Mouse (Mus musculus) limb, embryonic 11.5 days (tissue): Measurements from ENCODE around the gene Kcnk1. TPM values are rescaled to one million over a fixed set of nuclear protein-coding genes. Genes with fewer than 3 reads are reported as not detected.

Source experiments
- ATAC-seq: fragments of 200-750 bp; cut with Nextera tagmentation; 2 replicates; pipeline ENCODE4 v1.8.0; 2017; ENCODE audit warnings: low read depth; ENCODE audit not compliant: insufficient number of reproducible peaks, low FRiP score, low TSS enrichment
- DNase-seq: peaks from one replicate; pipeline ENCODE4 v3.0.0-alpha.2; 2015; ENCODE audit warnings: low spot score
- H3K27ac ChIP-seq: fragments of 300-500 bp; sonication (generic); replicated peaks from 2 replicates; pipeline ENCODE4 v1.5.1; 2014; ENCODE audit warnings: low read depth, mild to moderate bottlenecking, low read length
- H3K27me3 ChIP-seq: fragments of 300-500 bp; sonication (generic); 2 replicates; pipeline ENCODE4 v1.6.1; 2014; ENCODE audit warnings: mild to moderate bottlenecking, low read length, mixed read lengths; ENCODE audit not compliant: control insufficient read depth, insufficient read depth
- H3K36me3 ChIP-seq: fragments of 300-500 bp; sonication (generic); 2 replicates; pipeline ENCODE4 v1.6.1; 2014; ENCODE audit warnings: mild to moderate bottlenecking, low read length, moderate library complexity, mixed read lengths; ENCODE audit not compliant: control insufficient read depth, insufficient read depth
- H3K4me1 ChIP-seq: fragments of 300-500 bp; sonication (generic); 2 replicates; pipeline ENCODE4 v1.6.1; 2014; ENCODE audit warnings: low read length, mixed read lengths; ENCODE audit not compliant: control insufficient read depth, insufficient read depth
- H3K4me2 ChIP-seq: fragments of 300-500 bp; sonication (generic); 2 replicates; pipeline ENCODE4 v1.6.1; 2014; ENCODE audit warnings: low read depth, mild to moderate bottlenecking, moderate library complexity; ENCODE audit not compliant: severe bottlenecking
- H3K4me3 ChIP-seq: fragments of 300-500 bp; sonication (generic); 2 replicates; pipeline ENCODE4 v1.5.1; 2014; ENCODE audit warnings: low read depth, low read length
- H3K9ac ChIP-seq: fragments of 300-500 bp; sonication (generic); 2 replicates; pipeline ENCODE4 v1.6.1; 2014; ENCODE audit warnings: mild to moderate bottlenecking, low read length
- H3K9me3 ChIP-seq: fragments of 300-500 bp; sonication (generic); 2 replicates; pipeline ENCODE4 v1.6.1; 2016; ENCODE audit warnings: low read length; ENCODE audit not compliant: control insufficient read depth
- WGBS: fragments of 180-500 bp; shearing (Covaris S2); extraction: QIAGEN DNeasy Blood & Tissue Kit; methylation state at CpG from one replicate; pipeline ENCODE4 v1.1.7; 2014; 5-methylcytosine and 5-hydroxymethylcytosine counted together
- polyA plus RNA-seq: library from polyadenylated mRNA; unstranded; fragments of >200 nt; fragmentation: Nextera tagmentation; extraction: Ambion mirVana; gene quantifications from 2 replicates; pipeline ENCODE4 v1.2.1, GENCODE M21; 2014

The Kcnk1 gene
- polyA plus RNA-seq, 1 experiment from 2014 or later = 12.0 TPM

GRCm38 (mm10) chr8:126021932-126022331, 27.0 kb downstream of the Kcnk1 start:
- no peak overlapping the region for H3K4me2 ChIP-seq
- no peaks in the 10 kb centered on the region for H3K9me3 ChIP-seq
- no peaks in the 10 kb centered on the region for H3K27me3 ChIP-seq
- no peak overlapping the region for H3K9ac ChIP-seq
- no peaks in the 10 kb centered on the region for H3K36me3 ChIP-seq
- no peak for DNase-seq
- ATAC-seq = no peak
- WGBS = 88% methylated on average over 8 of the region's 8 CpGs
- no peak overlapping the region for H3K4me3 ChIP-seq
- H3K4me1 ChIP-seq = no peaks in the 10 kb centered on the region
- no peak overlapping the region for H3K27ac ChIP-seq

GRCm38 (mm10) chr8:126023706-126024305, 28.8 kb downstream of the Kcnk1 start:
- Histone ChIP-seq H3K4me1 (no peaks in the 10 kb centered on the region), H3K9ac (no peak overlapping the region), H3K9me3 (no peaks in the 10 kb centered on the region), H3K4me2 (no peak overlapping the region), H3K36me3 (no peaks in the 10 kb centered on the region), H3K4me3 (no peak overlapping the region), H3K27me3 (no peaks in the 10 kb centered on the region), H3K27ac (no peak overlapping the region)
- ATAC-seq (no peak), DNase-seq (no peak)
- WGBS = 78% methylated on average over 3 of the region's 3 CpGs

- Histone ChIP-seq H3K4me3 (no peak overlapping the region), H3K9me3 (no peaks in the 10 kb centered on the region), H3K4me2 (no peak overlapping the region), H3K36me3 (no peaks in the 10 kb centered on the region), H3K27me3 (no peaks in the 10 kb centered on the region), H3K4me1 (no peaks in the 10 kb centered on the region), H3K27ac (no peak overlapping the region), H3K9ac (no peak overlapping the region)
- DNase-seq (no peak), ATAC-seq (no peak)
- WGBS = 92% methylated on average over 16 of the region's 16 CpGs
Measured at GRCm38 (mm10) chr8:126024891-126025290, 29.9 kb downstream of the Kcnk1 start.

- 91% methylated on average over 9 of the region's 9 CpGs for WGBS
Measured at GRCm38 (mm10) chr8:126026121-126026520, 31.2 kb downstream of the Kcnk1 start.

GRCm38 (mm10) chr8:126026584-126026983, 31.6 kb downstream of the Kcnk1 start:
- H3K27me3 ChIP-seq = no peaks in the 10 kb centered on the region
- H3K27ac ChIP-seq = no peak overlapping the region
- ATAC-seq (no peak), DNase-seq (no peak)
- no peaks in the 10 kb centered on the region for H3K4me1 ChIP-seq
- no peak overlapping the region for H3K9ac ChIP-seq
- no peak overlapping the region for H3K4me2 ChIP-seq
- no peaks in the 10 kb centered on the region for H3K36me3 ChIP-seq
- H3K4me3 ChIP-seq = no peak overlapping the region
- no peaks in the 10 kb centered on the region for H3K9me3 ChIP-seq
- 83% methylated on average over 9 of the region's 9 CpGs for WGBS

More at GRCm38 (mm10) chr8:126026121-126026520, 31.2 kb downstream of the Kcnk1 start:
- no peak for DNase-seq
- Histone ChIP-seq H3K27ac (no peak overlapping the region), H3K27me3 (no peaks in the 10 kb centered on the region), H3K36me3 (no peaks in the 10 kb centered on the region), H3K4me2 (no peak overlapping the region), H3K9ac (no peak overlapping the region), H3K9me3 (no peaks in the 10 kb centered on the region), H3K4me1 (no peaks in the 10 kb centered on the region), H3K4me3 (no peak overlapping the region)
- no peak for ATAC-seq

- Histone ChIP-seq H3K9ac (no peak overlapping the region), H3K4me1 (no peaks in the 10 kb centered on the region), H3K9me3 (no peaks in the 10 kb centered on the region), H3K4me2 (no peak overlapping the region), H3K27ac (no peak overlapping the region), H3K36me3 (no peaks in the 10 kb centered on the region), H3K4me3 (no peak overlapping the region), H3K27me3 (no peaks in the 10 kb centered on the region)
- 79% methylated on average over 6 of the region's 6 CpGs for WGBS
- DNase-seq (no peak), ATAC-seq (no peak)
Measured at GRCm38 (mm10) chr8:126027486-126027885, 32.5 kb downstream of the Kcnk1 start.

GRCm38 (mm10) chr8:126028941-126029340, 34.0 kb downstream of the Kcnk1 start:
- no peak overlapping the region for H3K4me3 ChIP-seq
- WGBS = 69% methylated on average over 6 of the region's 6 CpGs
- no peak for ATAC-seq

GRCm38 (mm10) chr8:126032776-126033175, 37.8 kb downstream of the Kcnk1 start:
- H3K27ac ChIP-seq = no peak overlapping the region

More at GRCm38 (mm10) chr8:126028941-126029340, 34.0 kb downstream of the Kcnk1 start:
- Histone ChIP-seq H3K36me3 (no peaks in the 10 kb centered on the region), H3K27ac (no peak overlapping the region), H3K9me3 (no peaks in the 10 kb centered on the region), H3K27me3 (no peaks in the 10 kb centered on the region), H3K9ac (no peak overlapping the region), H3K4me1 (no peaks in the 10 kb centered on the region), H3K4me2 (no peak overlapping the region)
- DNase-seq = no peak

GRCm38 (mm10) chr8:126035046-126035445, 40.1 kb downstream of the Kcnk1 start:
- no peak overlapping the region for H3K27ac ChIP-seq

More at GRCm38 (mm10) chr8:126032776-126033175, 37.8 kb downstream of the Kcnk1 start:
- H3K27me3 ChIP-seq = no peaks in the 10 kb centered on the region
- H3K4me1 ChIP-seq = no peaks in the 10 kb centered on the region
- 81% methylated on average over 6 of the region's 6 CpGs for WGBS
- DNase-seq (no peak), ATAC-seq (no peak)
- H3K4me3 ChIP-seq = no peak overlapping the region
- no peaks in the 10 kb centered on the region for H3K36me3 ChIP-seq
- no peak overlapping the region for H3K9ac ChIP-seq
- H3K4me2 ChIP-seq = no peak overlapping the region
- H3K9me3 ChIP-seq = no peaks in the 10 kb centered on the region

More at GRCm38 (mm10) chr8:126035046-126035445, 40.1 kb downstream of the Kcnk1 start:
- no peaks in the 10 kb centered on the region for H3K36me3 ChIP-seq
- H3K9me3 ChIP-seq = no peaks in the 10 kb centered on the region
- no peak overlapping the region for H3K4me3 ChIP-seq
- no peaks in the 10 kb centered on the region for H3K4me1 ChIP-seq
- ATAC-seq (no peak), DNase-seq (no peak)
- no peaks in the 10 kb centered on the region for H3K27me3 ChIP-seq
- WGBS = 92% methylated on average over 4 of the region's 4 CpGs
- H3K9ac ChIP-seq = no peak overlapping the region
- no peak overlapping the region for H3K4me2 ChIP-seq
